In the genomic region with DNA sequence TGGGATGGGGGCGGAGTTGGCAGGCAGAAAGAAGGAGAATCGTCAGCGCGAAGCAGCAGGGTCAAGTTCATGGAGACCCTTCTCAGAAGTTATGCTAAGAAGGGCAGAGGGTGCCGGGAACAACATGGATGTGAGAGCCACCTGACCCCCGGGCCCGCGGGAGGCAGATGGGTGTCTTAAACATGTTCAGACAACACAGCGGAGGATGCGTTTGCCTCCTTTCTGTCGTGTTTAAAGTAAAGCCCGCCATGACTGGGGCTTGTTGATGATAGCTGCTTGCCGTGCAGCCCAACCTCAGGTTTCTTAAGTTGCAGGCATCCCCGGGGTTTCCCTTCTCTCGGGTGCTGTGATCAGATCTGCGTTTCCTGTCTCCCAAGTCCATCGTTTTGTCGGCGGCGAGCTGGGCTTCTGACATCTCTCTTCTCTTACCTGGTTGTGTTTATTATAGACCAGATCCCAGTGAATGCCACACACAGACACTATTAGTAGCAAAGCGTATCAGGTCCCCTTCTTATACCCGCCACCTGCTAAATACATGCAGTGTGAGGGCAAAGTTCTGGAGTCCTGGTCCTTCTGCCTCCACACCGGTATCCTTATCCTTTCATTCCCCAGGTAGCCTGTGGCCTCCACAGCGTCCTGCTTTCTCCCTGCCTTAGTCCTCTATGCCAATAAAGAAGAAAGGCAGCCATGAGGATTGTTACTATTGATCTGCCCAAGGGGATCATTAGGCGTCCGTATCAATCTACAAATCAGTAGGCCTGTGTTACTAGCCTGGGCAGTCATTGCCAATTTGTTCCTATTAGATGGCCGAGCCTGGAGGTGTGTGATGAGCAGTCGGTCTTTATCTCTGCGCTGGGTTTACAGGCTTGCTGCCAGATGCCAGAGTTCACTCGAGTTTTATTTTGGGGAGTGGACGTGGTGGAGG, we compare ENCODE assay signal across 8 mouse cellular contexts. TPM values are rescaled to one million over a fixed set of nuclear protein-coding genes. Genes with fewer than 3 reads are reported as not detected.
DNase-seq lines count a peak whose midpoint lies in the region; ATAC-seq lines count a peak whose summit lies in the region.

No protein-coding gene starts in this region.

- intact Hi-C loops in heart, postnatal 14 days (cut with DNase I) = no loop called here

- 13% methylated on average over 31 of the region's 31 CpGs for WGBS in forebrain, embryonic 13.5 days

- H3K9ac ChIP-seq in forebrain, embryonic 13.5 days = peak overlapping the region; percentile 35; the same call in 1 of the 2 replicates

- H3K27ac ChIP-seq in forebrain, embryonic 13.5 days = peak overlapping the region; percentile 63

- peaks cover 38% of the 10 kb centered on the region for H3K27me3 ChIP-seq in forebrain, embryonic 13.5 days

- H3K4me1 ChIP-seq in forebrain, embryonic 13.5 days = peaks cover 51% of the 10 kb centered on the region

- peak overlapping the region; percentile 30 for H3K4me3 ChIP-seq in forebrain, embryonic 13.5 days

- no peaks in the 10 kb centered on the region for H3K9me3 ChIP-seq in forebrain, embryonic 13.5 days (replicated peaks)

- H3K4me2 ChIP-seq in forebrain, embryonic 13.5 days = peak overlapping the region; percentile 63

- ATAC-seq in forebrain, embryonic 13.5 days = no peak
- no peak; the same call in 1 of the 2 replicates for ATAC-seq in granulocyte monocyte progenitor cell, adult 5-6 weeks (replicated peaks; ENCODE audit: poor library complexity, severe bottlenecking)

- peak; percentile 80 for DNase-seq in heart, adult 11 months
- DNase-seq in heart, postnatal 14 days = no peak
- DNase-seq in ES-CJ7 (ENCODE audit: low read depth, low spot score) = peak; percentile 23
- peak; percentile 42 for DNase-seq in mesoderm, embryonic 11.5 days (ENCODE audit: low read depth, low spot score)
- no peak for DNase-seq in thymus, postnatal 25 days
- no peak for DNase-seq in ovary, postnatal 10 days (ENCODE audit: low spot score)

- H3K36me3 ChIP-seq in forebrain, embryonic 13.5 days (ENCODE audit: poor library complexity, severe bottlenecking) = no peaks in the 10 kb centered on the region

RNA-seq across cellular contexts. Expression of gene Zfhx3, which starts 2.5 kb away (rescaled TPM):
- total RNA-seq in heart, postnatal 14 days (2021) = 1 to 10 TPM; 8.2 to 8.8 TPM
- 21.7 and 22.4 TPM in 2 replicates for polyA plus RNA-seq in forebrain, embryonic 13.5 days (2015; fragmentation: Nextera tagmentation; extraction: Ambion mirVana)
- 0.41 and 0.88 TPM in 2 replicates for total RNA-seq in granulocyte monocyte progenitor cell, adult 5-6 weeks (2014; fragmentation: Nextera tagmentation)
- 0.31 and 0.34 TPM in 2 replicates for total RNA-seq in granulocyte monocyte progenitor cell, adult 5-6 weeks (2017)

Comparison
In these comparisons a context has a peak if more than half of its experiments do, and no peak if none do; other contexts are left out.
1. DNase-seq: peak in heart, adult 11 months (single experiment), ES-CJ7 (single experiment) and mesoderm, embryonic 11.5 days (single experiment); none in heart, postnatal 14 days (0 of 2), thymus, postnatal 25 days (single experiment) and ovary, postnatal 10 days (single experiment).
2. RNA of gene Zfhx3, which starts 2.5 kb away (total RNA-seq): 8.2 to 8.8 TPM in heart, postnatal 14 days; 0.31 to 0.88 TPM in granulocyte monocyte progenitor cell, adult 5-6 weeks; every median in the first group is over 4 times any median in the second.